Mouse (Mus musculus) hematopoietic stem cell, adult 5-6 weeks (primary cell): Measurements from ENCODE around the gene 3110009E18Rik. TPM values are rescaled to one million over a fixed set of nuclear protein-coding genes. Genes with fewer than 3 reads are reported as not detected.

Experiments used
- ATAC-seq, 2 experiments: fragments of 125-278 bp in 1 of 2; replicated peaks in 1 of 2; 2 replicates each; pipeline ENCODE4 v1.8.0; 2016 to 2017; ENCODE audit warnings: inconsistent platforms in 2 of 2, mild to moderate bottlenecking in 2 of 2, moderate number of reproducible peaks in 2 of 2, low read depth in 1 of 2, moderate TSS enrichment in 1 of 2; ENCODE audit not compliant: low FRiP score in 2 of 2, poor library complexity in 2 of 2, severe bottlenecking in 2 of 2, insufficient read depth in 1 of 2, low TSS enrichment in 1 of 2
- total RNA-seq: library from RNA; stranded (forward); fragments of 172-1452, 232-1000 nt; gene quantifications from 2 replicates; pipeline ENCODE4 v1.2.3, GENCODE M21; 2017

Gene 3110009E18Rik
- total RNA-seq, 1 experiment from 2014 or later: 11.3 TPM

DNA sequence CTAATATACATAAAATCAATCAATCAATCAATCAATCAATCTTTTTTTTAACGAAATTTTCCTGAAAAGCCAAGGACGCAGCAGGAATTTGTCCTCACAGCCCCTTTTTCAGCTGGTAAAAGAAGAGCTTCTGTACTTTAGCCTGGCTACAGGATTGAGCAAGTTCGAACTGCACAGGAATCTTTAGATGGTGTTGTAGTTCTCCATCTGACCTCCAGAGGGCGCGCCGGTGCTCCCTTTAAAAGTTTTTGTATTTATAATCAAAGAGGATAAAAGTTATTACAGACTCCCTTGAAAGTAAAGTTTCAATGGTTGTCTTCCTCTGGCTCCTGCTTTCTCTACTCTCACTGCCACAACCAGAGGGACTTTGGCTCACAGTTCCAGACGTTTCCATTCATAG, 22.7 kb upstream of the 3110009E18Rik start:
- no peak for ATAC-seq

DNA sequence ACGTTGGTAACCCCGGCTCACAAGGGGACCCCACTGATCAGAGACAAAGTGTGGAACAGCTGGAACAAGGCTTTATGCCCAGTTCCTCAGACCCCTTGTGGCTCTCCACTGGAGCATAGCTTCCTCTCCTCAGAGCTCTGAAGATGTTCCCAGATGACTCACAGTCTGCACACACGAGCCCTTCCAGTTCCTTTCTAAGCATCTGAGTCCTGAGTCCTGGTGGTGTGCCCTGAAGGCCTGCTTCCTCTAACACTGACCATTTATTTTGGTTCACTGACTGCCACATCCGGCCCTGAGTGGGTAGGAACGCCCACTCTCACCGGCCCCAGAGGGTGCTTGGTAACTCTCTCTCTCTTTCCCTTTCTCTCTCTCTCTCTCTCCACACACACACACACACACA, 21.5 kb upstream of the 3110009E18Rik start:
- peak; percentile 88 to 93 for ATAC-seq

DNA sequence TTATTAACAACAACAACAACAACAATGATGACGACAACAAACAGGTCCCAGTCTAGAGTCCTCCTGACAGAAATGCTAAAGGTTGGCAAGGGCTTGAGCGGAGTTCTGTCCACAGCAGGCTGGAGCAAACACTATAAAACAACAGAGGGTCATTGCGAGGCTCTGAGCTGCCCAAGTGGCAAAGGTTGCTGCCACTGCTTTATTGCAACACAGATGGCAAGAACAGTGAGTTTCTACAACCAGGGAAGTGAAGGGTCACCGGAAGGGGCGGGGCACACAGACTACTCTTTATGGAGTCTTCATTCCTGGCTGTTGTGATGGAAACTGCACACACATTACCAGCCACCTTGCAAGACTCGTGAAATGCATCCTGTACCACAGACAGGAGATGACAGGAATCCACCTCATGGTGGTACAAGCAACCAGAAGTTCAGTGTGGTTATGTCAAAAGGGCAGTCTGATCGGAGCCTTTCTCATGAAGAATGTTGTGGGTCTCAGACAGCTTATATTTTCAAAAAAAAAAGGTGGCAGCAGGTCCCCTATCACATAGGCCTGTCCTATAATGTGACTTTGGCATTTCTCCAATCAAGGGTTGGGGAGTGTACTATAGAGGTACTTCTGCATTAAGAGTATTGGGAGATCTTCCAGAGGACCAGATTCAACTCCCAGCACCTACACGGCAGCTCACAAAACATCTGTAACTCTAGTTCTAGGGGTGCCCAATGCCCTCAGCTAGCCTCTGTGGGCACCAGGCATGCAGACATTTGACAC, 20.3 kb upstream of the 3110009E18Rik start:
- peak; percentile 29 to 49; a peak in 1 of 4 replicates for ATAC-seq

DNA sequence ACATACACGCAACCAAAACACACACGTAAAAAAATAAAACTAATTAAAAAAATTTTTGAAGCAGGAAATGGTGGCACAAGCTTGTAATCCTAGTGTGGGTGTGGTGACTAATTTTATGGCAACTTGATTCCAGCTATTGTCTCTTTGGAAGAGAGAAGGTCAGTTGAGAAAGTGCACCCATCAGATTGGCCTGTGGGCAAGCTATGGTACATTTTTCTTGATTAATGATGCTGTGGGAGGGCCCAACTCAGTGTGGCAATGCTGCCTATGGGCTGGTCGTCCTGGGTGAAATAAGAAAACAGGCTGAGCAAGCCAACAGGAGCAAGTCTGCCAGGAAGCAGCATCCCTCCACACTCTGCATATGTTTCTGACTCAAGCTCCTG, 19.8 kb upstream of the 3110009E18Rik start:
- ATAC-seq: no peak

DNA sequence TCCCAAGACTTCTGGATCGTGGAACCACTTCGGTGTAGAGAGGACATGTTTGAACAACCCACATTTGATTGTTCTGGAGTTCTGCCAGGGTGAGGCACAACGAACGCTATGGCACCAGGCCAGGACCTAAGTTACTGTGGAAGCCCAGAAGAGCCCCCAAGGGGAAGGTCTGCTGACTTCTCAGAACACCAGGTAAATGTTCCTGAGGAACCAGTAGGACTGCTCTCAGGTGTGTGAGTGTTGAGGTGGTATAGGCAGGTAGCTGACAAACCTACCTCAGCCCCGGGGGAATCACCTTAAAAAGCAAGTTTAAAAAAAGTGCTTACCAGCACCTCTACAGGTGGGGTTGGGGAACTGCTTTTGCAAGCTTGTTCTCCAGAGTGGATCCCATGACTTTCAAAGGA, 15.4 kb upstream of the 3110009E18Rik start:
- ATAC-seq: peak; percentile 56 to 59

DNA sequence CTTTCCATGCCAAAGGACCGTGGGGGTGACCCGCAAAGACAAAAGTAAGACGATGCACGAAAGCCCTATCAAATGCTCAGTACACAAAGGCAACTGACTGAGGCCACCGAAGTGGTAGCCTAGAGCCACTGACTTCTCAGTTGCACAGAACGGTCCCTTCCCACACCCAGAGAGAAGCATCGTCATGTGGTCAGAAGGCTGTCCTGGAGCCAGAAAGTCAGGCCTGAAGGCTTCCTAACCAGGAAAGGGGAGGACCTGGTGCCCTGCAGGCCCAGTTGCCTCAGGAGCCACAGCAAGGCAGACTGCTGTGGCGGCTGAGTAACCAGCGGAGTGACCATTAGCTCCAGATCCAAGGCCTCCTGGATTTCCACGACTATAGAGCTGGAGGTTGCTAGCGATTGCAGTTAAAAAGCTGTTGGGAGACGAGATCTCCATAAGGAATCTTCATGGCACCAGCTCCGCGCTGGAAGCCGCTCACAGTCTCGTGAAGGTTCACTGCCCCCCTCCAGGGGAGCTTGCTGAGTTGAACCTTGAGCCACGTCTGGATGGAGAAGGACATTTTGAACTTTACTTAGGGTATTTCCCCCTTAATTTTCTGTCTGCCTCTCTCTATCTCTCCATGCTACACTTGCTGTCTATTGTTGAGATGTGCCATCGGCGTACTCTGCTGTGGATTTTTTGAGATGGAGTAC, 11.1 kb upstream of the 3110009E18Rik start:
- no peak for ATAC-seq

DNA sequence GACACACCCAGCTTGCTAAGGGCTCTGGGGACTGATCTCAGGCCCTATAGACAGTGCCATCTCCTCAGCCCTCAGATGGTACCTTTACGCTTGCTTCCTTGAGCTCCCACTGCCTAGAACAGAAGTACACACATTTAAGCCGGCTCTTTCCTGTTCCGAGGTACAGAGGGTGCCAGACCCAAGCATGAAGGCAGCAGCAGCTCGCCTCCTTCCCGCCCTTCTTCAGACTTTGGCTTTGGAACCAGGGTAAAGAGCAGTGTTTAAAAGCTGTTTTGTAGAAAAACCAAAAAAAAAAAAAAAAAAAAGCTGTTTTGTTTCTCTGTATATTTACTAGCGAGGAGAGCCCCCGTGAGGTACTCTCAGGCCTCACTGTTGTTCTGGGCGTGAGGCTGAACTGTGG, 9.2 kb upstream of the 3110009E18Rik start:
- ATAC-seq: no peak

DNA sequence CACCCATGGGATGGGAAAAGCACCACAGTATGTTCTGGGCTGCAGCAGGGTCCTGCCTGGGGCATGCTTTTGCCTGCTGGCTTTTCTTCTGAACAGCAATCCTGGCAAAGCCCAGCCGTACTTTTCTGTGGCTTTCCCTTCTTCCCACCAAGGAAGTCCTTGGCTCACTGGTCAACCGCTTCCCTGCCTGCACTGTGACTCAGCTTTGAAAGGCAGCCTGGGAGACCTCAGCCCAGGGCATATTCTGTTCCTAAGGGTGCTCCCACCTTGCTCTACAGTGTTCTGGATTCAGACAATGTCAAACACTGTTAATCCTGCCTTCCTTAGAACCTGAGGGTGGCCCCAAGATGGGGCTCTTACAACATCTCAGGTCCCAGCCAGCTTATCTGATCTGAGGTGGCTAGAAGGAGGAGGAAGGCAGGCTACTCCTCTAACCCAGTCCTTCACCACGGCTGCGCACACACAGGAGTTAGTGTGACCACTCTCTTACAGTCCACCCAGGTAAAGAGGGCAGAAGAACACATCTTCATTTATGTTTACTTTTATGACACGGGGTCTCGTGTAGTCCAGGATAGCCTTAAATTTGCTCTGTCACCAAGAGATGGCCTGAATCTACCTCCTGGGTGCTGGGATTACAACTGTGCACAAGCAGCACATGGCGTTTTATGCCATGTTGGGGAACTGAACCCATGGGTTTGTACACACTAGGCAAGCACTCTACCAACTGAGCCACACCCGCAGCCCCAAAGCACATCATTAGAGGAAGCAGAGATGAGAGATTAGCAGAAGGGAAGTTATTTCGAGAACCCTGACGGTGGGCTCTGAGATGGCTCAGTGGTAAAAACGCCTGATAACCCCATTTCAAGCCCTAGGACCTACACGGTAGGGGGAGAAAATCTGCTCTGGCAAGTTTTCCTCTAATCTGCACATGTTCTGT, 8.5 kb upstream of the 3110009E18Rik start:
- ATAC-seq: peak; percentile 31 to 44; a peak in 2 of 4 replicates

DNA sequence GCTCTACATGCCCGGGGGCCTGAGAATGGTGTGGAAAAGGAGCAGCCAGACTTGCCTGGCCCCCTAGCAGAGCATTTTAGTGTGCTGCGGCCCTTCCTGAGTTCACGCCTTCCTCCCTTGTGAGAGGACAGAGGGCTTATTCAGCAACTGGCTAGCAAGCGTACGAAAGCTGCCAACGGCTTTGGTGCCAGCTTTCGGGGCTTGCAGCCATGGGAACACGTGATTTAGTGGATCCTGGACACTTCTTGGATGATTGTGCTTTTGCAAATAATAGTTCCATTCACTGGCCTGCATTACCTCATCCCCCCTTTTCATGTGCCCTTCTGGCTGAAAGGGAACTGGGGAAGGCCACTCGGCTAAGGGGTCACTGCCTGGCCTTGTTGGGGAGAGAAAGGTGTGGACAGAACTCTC, 5.3 kb upstream of the 3110009E18Rik start:
- ATAC-seq: no peak

DNA sequence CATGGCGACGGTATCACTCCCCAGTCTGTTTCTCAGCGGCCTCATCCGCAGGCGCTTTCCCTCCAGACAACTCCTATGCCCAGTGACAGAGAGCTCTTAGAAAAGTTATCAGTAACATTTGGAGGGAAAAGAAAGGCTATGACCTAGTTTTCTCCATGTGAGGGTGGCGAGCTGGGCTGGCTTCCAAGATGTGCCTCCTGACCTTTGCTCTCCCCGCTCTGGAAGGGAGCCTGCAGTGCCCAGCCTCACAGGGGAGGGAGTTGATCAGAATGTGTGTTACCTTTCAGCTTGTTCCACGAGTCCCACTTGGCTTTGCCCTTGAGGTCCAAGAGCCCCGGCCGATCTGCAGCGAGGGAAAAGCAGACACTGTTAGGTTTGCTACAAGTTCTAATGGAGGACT, 4.9 kb upstream of the 3110009E18Rik start:
- ATAC-seq: no peak

DNA sequence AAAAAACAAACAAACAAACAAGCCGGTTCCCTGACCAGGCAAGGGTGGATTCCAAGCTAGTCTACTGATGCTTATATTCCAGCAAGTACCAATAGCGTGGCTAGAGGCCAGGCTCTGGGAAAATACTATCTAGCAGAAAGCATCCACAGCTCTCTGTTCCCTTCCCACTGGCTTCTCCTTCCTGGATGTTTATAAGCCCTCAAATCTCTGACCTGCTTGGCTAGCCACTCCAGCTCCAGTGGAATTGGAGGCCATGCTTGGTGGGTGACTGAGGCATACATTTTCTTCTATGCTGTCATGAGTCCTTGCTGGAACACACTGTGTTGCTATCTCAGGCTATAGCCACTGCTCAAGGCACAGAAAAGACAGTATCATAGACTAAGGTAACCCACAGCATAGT, 2.1 kb upstream of the 3110009E18Rik start:
- ATAC-seq: no peak

DNA sequence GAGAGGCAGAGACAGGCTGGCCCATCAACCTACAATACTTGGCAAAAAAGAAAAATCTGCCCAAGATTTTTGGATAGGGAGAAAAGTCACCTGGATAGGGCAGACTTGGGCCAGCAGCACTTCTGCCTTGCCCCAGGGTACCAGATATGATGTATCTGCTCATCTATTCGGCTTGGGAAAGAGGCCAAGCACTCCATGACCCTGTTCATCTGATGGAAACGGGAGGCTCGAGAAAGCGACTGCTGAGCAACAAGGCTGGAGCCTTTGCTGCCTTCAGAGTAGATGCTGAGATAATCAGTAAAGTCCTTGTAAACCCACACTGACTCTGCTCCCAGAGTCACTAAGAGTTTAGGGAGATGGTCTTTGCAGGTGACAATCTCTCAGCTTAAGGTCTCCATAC, 1.6 kb upstream of the 3110009E18Rik start:
- ATAC-seq: no peak

DNA sequence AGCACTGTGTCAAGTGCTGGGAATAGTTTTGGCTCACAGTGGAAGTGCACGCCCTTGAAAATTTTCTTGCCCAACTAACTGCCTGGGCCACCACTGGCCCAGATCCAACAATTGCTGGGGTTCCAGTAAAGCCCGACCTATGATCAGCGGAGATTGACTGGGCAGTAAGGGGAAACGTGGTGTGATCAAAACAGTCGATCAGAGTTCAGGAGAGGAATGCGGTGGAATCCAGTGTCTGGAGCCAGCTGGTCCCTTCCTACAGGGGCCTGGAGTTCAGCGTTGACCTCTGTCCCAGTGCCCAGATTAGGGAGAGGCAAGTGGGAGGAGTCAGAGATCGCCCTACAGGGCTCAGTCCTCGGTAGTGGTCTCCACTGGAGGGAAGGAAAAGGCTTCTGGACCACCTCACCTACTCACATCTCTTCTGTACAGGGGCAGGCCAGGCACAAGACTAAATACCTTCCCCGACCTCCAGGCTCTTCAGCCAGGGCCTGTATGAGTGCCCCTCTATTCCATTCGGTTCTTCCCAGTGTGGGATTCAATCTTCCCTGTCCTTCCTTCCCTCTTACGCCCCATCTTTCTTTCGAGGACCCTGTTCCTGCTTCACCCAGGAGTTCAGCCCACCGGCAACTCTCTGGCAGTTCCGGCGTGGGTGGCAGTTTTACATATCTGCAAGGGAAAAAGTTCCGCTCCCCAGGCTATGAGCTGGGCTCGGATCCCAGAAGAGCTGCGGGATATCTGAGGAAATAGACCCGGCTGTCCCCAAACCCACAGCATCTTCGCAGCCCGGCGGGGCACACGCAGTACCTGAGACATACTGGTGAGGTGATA, 632 bp upstream of the 3110009E18Rik start:
- peak; percentile 37 to 43; a peak in 3 of 4 replicates for ATAC-seq

DNA sequence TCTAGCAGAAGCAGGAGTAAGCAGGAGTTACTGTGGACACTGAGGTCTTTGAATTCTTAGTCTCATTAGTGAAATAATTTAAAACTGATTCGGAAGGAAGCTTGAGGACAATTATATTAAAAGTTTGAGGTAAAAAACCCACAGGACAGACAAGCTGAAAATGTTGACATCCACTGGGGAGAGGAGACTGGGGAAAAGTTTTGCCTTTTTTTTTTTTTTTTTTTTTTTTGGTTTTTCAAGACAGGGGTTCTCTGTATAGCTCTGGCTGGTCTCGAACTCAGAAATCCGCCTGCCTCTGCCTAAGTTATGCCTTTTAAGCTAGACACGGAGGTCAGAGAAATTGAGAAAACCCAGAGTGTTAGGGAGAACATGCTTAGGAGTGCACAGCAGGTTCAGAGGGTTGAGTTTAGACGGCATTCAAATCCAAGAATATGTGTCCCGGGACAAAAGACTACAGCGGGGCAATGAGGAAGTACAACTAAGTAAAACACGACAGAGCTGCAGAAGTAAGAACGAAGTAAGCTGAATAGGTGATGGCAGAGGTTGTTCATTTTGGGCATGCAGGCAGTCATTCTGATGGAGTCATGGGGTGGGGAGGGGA, 1.0 kb downstream of the 3110009E18Rik start:
- ATAC-seq: no peak

DNA sequence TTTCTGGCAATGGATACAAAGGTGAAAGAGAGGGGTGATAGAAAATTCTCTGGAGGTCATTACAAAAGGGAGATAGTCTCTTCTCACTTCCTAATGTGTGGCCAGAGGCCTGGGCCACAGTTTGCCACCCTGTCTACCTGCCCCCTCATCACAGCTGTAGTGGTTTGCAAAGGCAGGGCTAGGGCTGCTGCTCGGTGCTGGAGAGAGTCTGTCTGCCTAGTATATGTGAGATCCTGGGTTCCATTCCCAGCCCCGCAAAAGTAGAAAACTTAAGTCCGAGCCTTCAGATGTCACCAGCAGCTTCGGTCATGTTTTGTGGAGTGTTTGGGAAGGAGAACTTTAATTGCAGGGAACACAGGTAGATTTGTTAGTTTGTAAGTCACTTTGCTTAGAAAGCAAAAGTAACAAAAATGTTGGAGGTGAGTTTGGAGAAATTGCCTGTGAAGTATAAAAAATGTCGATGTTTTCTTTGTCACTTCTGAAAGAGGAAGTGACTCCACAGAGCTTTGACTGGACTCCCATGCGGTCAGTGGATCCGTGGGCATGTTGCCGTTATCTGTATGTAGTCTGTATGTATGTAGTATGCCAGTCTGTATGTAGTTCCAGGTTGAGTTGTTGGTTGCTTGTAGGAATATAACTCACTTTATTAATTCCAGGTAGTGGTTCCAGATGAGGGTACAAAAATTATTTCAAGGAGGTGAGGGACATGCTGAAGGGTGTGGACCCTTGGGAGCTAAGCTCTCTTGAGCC, 1.8 kb downstream of the 3110009E18Rik start:
- ATAC-seq: no peak

DNA sequence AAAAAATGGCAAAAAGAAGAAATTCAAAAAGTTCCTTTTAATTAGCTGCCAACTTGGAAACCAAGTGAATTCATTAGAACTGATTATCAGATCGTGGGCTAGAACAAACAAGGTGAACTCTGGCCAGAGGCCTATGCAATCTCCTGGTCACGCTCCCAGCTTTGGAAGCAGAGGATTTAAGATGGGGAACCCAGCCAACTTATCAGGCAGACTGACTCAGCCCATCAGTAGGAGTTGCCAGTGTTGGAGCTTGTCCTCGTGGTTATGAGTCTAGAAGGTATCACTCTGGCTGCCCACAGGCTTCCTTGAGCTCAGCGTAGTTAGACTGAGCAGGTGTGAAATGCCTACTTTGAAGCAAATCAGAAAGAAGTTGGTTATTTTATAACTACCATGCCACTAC, 3.9 kb downstream of the 3110009E18Rik start:
- ATAC-seq: no peak
